Mouse (Mus musculus) neutrophil, adult 5-6 weeks (primary cell): Measurements from ENCODE around the gene Ndrg3. TPM values are rescaled to one million over a fixed set of nuclear protein-coding genes. Genes with fewer than 3 reads are reported as not detected.
"Not testable (repeated sequence)": the region's sequence is repeated elsewhere in the genome, so short reads cannot be mapped to it uniquely, and the experiment has no call there.

Source experiments
- ATAC-seq: fragments of 151-379, 151-347 bp; 2 replicates; pipeline ENCODE4 v1.8.0; 2017; ENCODE audit warnings: mild to moderate bottlenecking, moderate TSS enrichment; ENCODE audit not compliant: insufficient number of reproducible peaks, poor library complexity, low FRiP score, severe bottlenecking; ENCODE audit errors: extremely low read depth
- total RNA-seq: library from RNA; stranded (forward); fragments of 200-1000 nt; gene quantifications from 2 replicates; pipeline ENCODE4 v1.2.3, GENCODE M21; 2017

The Ndrg3 gene
- total RNA-seq, 1 experiment from 2014 or later, result 34.4 TPM

DNA sequence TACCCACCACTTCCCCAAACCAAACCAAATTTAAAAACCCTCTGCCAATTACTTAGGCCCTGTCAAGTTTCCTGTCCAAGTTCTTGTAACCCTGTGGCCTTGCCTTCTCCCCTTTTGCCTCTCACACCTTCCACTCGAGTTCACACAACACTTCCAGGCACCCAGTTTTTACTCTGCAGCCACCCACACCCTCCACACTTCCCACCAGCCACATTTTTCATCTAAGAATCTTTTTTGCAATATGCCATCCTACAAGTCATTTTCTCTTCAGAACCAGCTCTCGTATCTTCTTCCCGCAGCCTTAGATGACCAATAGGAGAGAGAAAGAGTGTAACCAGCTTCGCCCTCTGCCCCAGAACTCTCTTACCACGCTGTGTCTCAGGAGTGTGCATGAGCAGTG lies 37.4 kb downstream of the Ndrg3 start:
- ATAC-seq, result no peak

DNA sequence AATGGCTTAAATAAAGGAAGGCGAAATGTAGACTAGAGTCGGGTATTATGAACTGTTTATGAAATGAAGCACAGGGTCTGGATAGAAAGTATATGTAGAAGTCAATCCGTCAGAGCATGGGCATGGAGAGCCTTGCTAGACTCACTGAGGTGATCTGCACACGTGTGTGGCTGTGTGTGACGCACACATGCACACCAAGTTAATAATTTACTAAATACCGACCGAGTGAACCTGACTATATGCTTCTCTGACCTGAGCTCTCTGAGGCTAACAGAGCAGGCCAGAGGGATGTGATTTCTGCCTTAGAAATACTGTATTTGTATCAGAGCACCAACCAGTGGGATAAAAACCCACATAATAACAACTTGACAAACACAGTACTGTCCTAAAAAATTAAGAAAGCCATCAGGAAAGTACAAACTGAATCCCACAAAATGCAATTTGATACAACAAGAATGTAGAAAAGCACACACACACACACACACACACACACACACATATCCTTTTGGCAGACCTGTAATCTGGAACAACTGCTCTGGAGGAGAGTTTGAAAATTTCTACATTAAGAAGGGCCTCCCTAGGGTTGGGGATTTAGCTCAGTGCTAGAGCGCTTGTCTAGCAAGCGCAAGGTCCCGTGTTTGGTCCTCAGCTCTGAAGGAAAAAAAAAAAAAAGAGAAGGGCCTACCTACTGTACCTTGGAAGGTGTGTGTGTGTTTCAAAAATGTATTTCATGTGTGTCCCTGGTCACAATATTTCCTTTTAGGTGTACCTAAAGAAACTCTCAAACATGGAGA lies 40.4 kb downstream of the Ndrg3 start:
- ATAC-seq, result no peak

DNA sequence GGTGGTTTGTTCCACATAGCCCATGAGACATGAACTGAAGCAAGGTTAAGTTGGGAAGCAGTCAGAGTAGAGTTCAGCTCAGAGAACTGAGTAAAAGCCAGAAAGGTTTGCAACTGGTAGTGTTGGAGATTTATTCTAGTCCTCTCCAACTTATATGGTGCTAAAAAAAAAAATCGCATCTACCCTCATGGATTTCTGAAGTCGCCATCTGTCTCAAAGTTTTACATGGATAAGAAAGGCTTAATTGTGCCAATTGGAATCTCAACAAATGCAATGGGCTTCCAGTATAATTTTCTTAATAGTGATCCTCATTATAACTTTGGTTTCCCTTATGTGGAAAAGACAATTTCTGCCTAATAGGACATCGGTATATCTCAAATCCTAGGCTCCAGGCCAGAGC lies 41.0 kb downstream of the Ndrg3 start:
- ATAC-seq, result no peak

DNA sequence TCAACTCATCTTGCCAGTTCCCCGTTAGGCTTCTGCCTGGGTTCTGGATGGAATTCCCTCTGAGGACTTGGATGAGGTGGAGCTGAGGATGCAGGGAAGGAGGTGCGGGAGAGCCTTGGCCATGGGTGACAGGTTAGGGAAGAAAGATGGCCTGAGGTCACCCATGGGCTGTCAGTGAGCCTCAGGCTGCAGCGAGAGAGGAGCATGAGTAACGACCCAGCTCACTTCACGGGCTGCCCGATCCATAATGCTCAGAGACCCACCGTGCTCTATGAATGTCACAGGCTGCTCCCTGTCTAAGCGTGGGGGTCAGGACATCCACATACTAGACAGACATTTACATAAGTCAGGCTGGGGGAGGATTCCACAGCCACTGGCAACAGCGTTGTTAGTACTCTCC lies 50.3 kb downstream of the Ndrg3 start:
- ATAC-seq, result not testable (repeated sequence)

DNA sequence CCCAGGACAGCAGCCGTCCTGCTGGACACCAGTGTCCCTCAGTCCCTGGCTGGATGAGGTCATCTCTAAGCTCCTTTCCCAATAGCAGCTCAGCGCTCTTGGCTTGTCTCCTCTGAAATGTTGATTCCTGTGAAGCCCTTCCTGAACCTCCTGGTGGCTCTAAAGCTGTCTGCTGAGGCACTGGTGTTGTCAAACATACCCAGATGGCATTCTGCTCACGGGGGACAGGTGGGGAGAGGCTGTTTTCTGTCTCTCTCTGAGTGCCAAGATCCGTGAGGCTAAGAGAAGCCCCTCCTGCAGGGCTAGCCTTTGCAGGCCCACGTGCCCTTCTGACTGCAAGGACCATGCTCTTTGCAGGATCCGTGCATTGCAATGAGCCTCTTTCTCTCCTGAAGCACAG lies 51.9 kb downstream of the Ndrg3 start:
- ATAC-seq, result not testable (repeated sequence)

DNA sequence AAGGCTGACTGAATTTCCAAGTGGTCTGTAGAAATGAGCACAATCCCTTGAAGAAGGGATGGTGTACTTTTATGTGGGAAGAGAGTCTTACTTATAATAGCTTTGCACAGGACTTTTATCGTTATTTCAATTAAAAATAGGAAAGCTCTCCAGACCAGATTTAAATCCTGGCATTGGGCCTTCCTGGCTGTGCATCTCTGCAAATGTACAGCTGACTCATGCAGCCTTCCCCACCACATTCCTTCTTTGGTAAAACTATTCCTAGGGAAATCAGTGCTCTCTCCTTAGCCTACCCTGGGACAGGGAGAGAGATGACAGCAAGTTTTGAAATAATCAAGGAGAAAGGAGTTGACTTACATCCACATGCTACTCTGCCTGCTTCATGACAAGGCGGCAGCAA lies 54.1 kb downstream of the Ndrg3 start:
- ATAC-seq, result no peak

DNA sequence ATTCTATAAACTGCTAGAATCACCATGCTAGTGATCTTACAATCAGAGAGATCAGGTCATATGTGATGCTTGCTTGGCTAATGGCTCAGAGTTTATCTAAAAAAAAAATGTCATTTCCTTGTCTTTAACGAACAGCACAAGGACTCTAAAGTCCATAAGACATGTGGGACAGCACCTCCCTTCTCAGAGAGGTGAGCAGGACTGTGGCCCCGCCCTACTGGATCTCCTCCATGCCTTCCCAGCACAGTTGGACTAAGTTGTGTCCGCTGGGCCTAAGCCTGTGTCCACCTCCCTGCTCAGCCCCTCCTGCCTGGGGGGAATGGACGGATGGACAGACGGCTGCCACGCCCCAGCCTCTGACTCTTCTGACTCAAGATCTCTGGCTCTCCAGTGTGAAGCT lies 56.9 kb downstream of the Ndrg3 start:
- ATAC-seq, result no peak

DNA sequence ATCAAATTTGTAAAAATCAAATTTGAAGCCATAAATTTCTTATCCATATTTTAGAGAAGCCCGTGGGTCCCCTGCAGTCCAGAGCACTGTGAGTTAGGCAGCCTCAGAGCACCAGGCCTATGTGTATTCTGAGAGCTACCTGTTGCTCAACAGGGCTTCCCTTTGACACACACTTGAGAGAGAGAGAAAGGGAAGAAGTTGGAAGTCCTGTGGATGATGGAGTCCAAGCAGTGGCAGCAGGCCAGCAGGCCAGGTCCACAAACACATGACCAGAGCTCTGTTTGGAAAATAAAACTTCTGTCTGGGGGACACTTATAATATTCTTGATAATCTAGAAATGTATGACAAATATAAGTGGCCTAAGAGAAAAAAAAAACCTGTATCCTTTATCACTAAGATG lies 58.4 kb downstream of the Ndrg3 start:
- no peak for ATAC-seq

DNA sequence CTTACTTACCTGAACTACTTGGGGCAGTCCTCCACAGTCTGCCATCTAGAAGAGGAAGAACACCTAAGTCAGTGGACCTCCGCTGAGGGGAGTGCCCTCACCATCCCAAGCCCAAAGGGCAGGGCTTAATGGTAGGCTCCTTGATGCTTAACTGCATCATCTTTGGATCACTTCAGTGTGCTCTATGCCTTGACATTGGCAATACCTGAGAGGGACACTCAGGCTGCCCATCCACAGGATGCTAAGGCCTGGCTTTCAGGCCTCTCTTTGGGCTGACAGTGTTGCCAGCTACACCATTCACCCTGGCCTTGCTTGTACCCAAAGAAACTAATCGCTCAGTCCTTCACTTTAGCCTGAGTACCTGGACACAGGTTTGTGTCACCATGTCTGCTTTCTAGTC lies 60.4 kb downstream of the Ndrg3 start:
- no peak for ATAC-seq

DNA sequence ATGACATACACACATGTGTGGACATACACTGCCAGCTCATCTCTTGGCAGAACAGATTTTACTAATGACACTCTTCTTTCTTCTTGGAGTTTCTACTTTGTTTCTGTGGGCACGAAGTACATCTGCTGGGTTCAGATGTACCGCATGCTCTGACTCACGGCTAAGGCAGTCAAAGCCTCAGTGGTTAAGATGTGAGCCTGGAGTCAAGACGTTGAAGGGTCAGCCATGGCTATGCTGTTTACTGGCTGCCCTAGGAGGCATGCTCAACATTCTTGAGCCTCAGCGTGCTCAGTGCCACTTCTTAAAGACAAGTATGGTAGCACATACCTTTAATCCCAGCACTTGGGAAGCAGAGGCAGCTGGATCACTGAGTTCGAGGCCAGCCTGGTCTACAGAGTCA lies 61.3 kb downstream of the Ndrg3 start:
- no peak for ATAC-seq

DNA sequence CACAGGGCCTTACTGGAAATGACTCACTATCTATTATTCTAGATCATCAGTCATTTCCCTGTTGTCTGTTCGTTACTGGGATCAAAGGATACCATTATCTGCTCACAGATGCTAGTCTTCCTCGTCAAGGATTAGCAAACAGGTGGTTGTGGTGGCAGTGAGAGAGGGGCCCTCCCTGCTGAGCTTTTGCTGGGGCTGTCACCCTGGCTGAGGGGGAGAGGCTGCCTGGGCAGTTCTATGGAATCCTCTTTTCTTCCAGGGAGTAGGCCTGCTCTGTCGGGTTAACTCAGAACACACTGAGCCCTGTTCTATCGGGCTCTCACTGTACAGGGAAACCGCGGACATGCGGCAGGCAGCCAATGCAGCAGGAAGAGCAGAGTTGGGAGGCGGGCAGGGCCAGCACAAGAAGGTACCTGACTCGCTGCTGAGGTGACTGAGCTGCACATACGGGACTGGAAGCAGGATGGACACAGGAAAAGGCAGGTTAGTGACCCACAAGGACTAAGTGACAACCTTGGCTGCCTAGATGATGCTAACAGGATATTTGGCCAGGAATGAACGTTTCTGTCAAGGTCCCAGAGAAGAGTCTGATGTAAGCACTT lies 62.2 kb downstream of the Ndrg3 start:
- no peak for ATAC-seq

DNA sequence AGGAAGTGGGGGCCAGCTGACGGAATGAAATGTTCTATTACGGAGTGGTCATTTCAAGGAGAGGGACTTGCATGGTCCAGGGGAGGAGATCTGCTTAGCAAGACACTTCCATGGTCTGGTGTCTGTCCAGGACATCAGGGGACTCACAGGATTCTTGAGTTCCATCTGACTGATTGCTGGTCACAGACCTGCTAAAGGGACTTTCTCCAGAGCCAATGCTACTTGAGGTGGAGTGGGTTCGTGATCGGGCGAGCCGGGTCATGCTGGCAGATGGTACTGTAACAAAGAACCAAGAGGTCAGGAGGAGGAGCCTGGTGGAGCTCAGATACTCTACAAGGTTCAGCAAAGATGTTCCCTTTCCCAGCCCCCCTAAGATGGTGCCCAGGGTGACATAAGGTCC lies 63.2 kb downstream of the Ndrg3 start:
- ATAC-seq, result no peak

DNA sequence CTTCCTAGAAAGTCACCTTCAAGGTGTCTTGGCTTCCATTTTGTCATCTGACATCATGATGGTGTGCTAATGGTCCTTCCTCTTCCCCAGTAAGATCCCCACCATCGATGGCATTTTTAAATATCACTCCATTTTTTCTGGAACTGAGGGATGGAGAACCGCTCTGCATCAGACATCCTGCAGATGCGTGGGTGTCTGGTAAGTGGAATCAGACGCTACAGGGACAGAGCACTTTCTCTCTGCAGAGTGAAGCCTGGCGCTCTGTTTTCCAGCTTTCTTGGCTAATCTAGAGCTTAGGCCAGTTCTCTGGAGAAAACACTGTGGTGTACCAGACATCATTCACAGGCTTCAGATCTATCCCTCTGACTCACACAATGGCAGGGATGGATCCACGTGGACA lies 64.2 kb downstream of the Ndrg3 start:
- no peak for ATAC-seq

DNA sequence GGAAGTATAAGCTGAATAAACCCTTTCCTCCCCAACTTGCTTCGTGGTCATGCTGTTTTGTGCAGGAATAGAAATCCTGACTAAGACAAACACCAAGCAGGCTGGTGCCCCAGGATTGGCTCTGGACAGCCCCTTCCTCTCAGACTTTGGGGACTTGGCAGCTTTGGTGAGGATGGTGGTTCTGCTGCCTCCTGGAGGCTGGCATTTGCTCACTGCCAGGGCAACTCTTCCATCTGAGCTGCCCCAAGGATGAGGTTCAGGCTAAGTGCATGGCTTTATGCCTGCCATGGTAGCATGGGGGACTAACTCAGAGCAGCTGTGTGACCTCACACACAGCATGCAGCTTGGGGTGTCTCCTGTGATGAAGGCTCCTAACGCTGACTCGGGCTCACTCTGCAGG lies 66.2 kb downstream of the Ndrg3 start:
- not testable (repeated sequence) for ATAC-seq

DNA sequence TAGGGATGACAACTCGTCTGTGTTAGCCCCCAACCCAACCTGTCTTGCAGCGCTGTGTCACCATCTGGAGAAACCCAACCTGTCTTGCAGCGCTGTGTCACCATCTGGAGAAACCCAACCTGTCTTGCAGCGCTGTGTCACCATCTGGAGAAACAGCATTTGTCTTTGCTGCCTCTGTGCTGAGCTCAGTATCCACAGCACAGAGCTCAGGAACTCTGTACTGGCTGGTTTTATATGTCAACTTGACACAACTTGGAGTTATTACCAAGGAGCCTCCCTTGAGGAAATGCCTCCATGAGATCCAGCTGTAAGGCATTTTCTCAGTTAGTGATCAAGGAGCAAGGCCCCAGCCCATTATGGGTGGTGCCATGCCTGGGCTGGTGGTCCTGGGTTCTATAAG lies 66.8 kb downstream of the Ndrg3 start:
- not testable (repeated sequence) for ATAC-seq

DNA sequence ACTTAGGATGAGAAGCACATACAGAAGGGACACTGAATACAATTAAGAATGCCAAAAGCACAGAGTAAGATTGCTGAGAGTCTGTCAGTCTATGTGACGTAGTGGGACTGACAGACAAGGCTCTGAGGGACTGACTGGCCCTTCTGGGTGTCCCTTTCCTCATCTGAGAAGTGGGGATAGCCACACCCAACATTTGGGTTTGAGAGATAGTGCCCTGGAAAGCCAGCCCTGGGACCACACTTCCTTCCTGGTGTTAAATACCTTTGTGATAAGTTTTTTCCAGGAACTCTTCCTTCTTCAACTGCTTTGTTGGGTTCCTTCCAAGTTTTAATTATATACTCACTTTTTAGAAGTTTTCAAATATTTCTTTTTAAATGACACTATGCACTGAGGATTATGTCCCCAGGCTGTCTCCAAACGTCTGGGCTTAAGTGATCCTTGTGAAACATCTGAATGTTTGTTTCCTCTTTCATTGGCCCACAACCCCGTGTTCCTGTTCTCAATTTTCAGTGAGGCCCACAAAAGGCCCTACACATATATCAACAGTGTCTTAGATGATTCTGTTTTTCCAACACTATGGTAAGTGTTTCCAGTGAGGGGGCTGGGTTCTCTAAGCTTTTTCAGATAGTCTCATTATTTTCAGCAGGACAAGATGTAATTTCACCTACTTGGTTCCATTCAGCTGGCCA lies 67.5 kb downstream of the Ndrg3 start:
- no peak for ATAC-seq

DNA sequence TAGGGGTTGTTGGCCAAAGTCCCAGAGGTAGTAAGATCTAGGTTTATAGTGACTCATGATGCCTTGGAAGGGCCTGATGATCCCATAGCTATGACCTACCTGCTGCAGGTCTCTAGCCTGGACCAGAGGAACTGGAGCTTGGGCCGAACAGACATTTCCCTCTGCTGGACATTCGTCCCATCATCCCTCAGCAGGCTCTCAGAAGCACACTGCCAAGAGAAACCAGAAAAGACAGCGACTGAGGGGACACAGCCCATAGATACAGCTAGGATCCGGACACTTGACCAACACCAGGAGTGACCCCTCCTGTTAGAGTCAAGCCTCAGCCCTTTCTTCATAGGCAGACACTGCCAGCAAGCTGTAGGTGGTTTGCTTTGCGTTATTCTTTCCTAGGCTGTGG lies 68.8 kb downstream of the Ndrg3 start:
- no peak for ATAC-seq

DNA sequence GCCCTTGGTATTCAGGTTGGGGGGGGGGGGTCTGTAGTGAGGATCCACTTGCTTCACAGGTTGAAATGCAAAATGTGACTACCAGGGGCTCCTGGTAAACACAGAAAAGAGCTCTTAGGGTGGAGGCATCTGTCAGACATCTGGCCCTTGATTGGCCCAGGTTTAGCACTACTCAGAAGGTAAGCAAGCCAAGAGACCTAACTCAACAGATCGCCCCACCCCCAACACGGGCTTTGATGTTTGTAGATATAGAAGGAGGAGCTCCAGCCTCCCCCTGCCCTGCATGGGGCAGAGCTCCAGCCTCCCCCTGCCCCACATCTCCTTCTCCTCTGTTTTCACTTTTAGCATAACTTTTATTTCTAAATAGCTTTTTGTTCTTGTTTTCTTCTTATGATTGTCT lies 72.1 kb downstream of the Ndrg3 start:
- no peak for ATAC-seq

DNA sequence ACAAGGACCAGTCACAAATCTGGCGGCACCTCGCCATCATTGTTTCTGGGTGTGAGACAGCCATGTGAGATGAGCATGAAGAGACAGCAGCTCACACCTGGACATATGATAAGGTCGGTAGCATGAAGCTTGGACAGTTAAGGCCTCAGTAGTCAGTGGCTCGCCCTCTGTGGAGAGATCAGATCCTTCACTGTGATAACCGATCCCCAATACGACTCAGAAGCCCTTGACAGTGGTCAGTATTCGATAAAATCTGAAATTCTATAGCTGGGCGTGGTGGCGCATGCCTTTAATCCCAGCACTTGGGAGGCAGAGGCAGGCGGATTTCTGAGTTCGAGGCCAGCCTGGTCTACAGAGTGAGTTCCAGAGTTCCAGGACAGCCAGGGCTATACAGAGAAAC lies 72.7 kb downstream of the Ndrg3 start:
- not testable (repeated sequence) for ATAC-seq

DNA sequence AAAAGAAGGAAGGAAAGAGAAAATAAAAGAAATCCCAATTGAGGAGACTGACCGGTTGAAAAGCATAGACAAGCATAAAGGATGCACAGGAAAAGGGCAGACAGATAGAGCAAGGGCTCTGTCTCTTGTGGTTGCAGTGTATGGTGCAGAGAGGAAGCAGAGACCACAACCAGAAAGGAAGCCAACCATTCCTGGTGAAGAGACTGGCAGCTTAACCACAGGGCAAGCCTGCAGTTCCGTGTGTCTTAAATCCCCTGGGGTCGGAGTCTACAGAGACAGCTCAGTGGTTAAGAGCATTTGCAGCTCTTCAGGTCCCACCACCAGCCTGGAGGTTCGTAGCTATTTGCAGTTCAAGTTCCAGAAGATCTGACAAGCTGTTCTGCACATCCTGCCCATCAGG lies 73.3 kb downstream of the Ndrg3 start:
- peak; percentile 55; the same call in 1 of the 2 replicates for ATAC-seq
